Mouse (Mus musculus) kidney, adult 10 weeks (tissue): Measurements from ENCODE around the gene Srgap1. TPM values are rescaled to one million over a fixed set of nuclear protein-coding genes. Genes with fewer than 3 reads are reported as not detected.

Experiments used
- polyA plus RNA-seq: library from polyadenylated mRNA; stranded (reverse); fragments of 350-450 nt; fragmentation: Illumina TruSeq; extraction: RNeasy Lipid Tissue Mini Kit (QIAGEN cat#74804); gene quantifications from one replicate; pipeline ENCODE4 v1.2.3, GENCODE M21; 2014; ENCODE audit warnings: low read depth, low replicate concordance

The Srgap1 gene
- 2.7 TPM for polyA plus RNA-seq

GRCm38 (mm10) chr10:122046904-122047726, at the start of gene Srgap1:
Gene Srgap1, minus strand, starts transcription at chr10:122047315.

DNA sequence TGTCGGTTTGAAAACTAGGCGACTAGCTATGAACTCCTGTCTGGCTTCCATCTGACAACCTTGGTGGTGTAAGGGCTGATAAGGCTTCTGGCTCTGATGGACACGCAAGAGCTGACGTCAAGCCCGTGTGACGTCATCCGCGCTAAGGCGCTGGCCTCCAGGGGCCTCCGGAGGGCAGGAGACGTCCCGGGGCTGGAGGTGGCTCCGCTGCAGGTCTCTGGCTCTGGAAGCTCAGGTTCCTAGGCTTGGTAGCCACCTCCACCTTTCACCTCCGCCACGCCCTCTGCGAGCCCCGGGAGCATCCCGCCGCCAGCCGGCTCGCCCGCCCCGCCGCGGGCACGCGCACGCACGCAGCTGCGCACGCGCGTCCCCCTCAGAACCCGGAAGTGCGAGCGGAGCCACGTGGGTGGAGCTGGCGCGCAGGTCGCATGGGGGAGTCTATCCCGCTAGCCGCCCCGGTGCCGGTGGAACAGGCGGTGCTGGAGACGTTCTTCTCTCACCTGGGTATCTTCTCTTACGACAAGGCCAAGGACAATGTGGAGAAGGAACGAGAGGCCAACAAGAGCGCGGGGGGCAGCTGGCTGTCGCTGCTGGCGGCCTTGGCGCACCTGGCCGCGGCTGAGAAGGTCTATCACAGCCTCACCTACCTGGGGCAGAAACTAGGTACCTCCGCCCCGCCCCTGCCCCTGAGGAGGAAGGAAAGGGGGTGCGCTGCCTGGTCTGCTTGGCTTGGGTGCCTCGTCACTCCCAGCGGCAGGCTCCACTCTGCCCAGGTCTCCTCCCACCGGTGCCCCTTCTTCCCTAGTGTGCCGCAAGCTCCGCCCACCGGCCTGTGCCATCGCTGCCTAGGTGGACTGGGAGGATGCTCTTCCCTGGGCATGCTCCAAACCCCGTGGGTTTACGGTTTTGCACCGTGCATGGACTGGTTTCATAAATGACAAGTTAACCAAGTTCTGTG, 307.3 kb downstream of the Srgap1 start, which contains the start of gene BC048403:
TSS of gene BC048403 (plus strand) at position 390 of the 958 bp plus-strand sequence.

Other genes starting within 250 kb of the Srgap1 start
- gene Rxylt1, start 50.1 kb upstream of the Srgap1 start, polyA plus RNA-seq, result 115 TPM